Mouse (Mus musculus): ENCODE measurements around the gene Ralgds. TPM values are rescaled to one million over a fixed set of nuclear protein-coding genes. Genes with fewer than 3 reads are reported as not detected.

The Ralgds gene
- polyA plus RNA-seq, 1 experiment, result 36.6 TPM

DNA sequence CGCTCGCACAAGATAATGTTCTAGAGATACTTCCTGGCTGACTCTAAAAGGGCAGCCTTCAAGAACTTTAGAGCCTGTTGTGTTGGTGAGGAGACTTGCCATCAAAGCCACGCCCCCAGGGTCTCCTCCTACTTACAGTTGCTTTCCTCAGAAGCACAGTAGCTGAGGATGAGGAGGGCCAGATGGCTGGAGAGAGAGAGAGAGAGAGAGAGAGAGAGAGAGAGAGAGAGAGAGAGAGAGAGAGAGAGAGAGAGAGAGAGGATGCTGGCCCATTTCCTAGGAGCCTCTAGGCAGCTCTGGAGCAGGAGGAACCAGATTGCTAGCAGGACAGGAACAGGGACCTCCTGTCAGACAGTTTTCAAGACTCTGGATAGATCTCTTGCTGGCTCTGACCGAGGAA is 23.2 kb downstream of the Ralgds start:
- peaks cover 62% of the 10 kb centered on the region for H3K4me1 ChIP-seq (ENCODE audit: control insufficient read depth, insufficient read depth, insufficient read length)
- WGBS, result 62% methylated on average over 4 of the region's 4 CpGs
- no peak overlapping the region for H3K4me3 ChIP-seq (ENCODE audit: extremely low read depth, insufficient read depth, insufficient read length)
- TF ChIP-seq POLR2A (IDR thresholded peaks at IDR 0.05; ENCODE audit: low read depth, low read length) (no peak), CTCF (IDR thresholded peaks at IDR 0.05; ENCODE audit: extremely low read depth, insufficient read depth, insufficient read length, insufficient replicate concordance) (no peak)
- no peaks in the 10 kb centered on the region for H3K27me3 ChIP-seq (ENCODE audit: control insufficient read depth, insufficient read depth, low read length)
- no peak overlapping the region for H3K27ac ChIP-seq (ENCODE audit: insufficient read depth, low read length)
- no peak for DNase-seq (ENCODE audit: low read depth in 1 of 2, low spot score in 2 of 2)
- H3K36me3 ChIP-seq (ENCODE audit: control insufficient read depth, insufficient read depth, low read length), result no peaks in the 10 kb centered on the region

DNA sequence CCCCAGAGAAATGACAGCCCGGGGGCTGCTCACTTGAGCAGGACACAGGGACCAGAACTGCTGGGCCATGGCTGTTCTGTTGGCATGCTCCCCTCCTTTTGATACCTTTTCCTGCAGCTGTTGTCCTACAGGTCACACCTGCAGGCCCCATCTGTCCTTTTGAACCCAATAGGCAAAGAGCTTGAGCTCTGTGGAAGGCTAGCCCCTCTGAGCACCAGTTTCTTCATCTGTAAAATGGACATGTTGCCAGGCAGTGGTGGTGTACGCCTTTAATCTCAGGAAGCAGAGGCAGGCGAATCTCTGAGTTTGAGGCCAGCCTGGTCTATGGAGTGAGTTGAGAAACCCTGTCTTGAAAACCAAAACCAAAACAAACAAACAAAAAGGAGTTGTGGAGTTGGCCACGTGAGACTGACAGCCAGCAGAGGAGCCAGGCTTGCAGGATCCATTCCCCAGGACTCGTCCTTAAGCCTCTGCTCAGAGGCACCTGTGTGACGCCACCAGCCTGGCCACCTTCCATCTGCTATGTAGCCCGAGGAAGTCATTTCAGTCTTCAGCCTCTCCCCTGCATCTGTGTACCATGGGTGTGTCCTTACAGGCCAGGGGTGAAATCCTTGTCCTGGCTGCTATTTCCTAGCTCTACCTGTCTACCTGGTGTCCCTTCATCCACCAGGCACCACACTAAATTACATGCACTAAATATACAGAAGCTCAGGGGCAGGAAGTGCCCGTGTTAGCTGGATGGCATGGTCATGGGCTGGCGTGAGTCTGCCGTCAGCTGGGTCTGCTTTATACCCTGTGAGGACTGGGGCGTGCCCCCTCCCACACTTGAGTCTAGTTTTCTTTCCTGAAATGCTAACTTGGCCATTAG is 24.1 kb downstream of the Ralgds start:
- TF ChIP-seq CTCF (IDR thresholded peaks at IDR 0.05; ENCODE audit: extremely low read depth, insufficient read depth, insufficient read length, insufficient replicate concordance) (no peak), POLR2A (IDR thresholded peaks at IDR 0.05; ENCODE audit: low read depth, low read length) (no peak)
- 70% methylated on average over 11 of the region's 11 CpGs for WGBS
- Histone ChIP-seq H3K36me3 (ENCODE audit: control insufficient read depth, insufficient read depth, low read length) (no peaks in the 10 kb centered on the region; the same call in 1 of the 2 replicates), H3K4me3 (ENCODE audit: extremely low read depth, insufficient read depth, insufficient read length) (no peak overlapping the region), H3K27ac (ENCODE audit: insufficient read depth, low read length) (peak overlapping the region; percentile 30), H3K27me3 (ENCODE audit: control insufficient read depth, insufficient read depth, low read length) (no peaks in the 10 kb centered on the region), H3K4me1 (ENCODE audit: control insufficient read depth, insufficient read depth, insufficient read length) (peaks cover 62% of the 10 kb centered on the region)
- no peak for DNase-seq (ENCODE audit: low read depth in 1 of 2, low spot score in 2 of 2)

- H3K4me1 ChIP-seq (ENCODE audit: control insufficient read depth, insufficient read depth, insufficient read length), result peaks cover 62% of the 10 kb centered on the region
- no peaks in the 10 kb centered on the region for H3K27me3 ChIP-seq (ENCODE audit: control insufficient read depth, insufficient read depth, low read length)
- WGBS, result 53% methylated on average over 4 of the region's 4 CpGs
- no peak overlapping the region for H3K4me3 ChIP-seq (ENCODE audit: extremely low read depth, insufficient read depth, insufficient read length)
- no peak for TF ChIP-seq CTCF (IDR thresholded peaks at IDR 0.05; ENCODE audit: extremely low read depth, insufficient read depth, insufficient read length, insufficient replicate concordance)
- TF ChIP-seq POLR2A (IDR thresholded peaks at IDR 0.05; ENCODE audit: low read depth, low read length), result no peak
- peak overlapping the region; percentile 78; the same call in 1 of the 2 replicates for H3K27ac ChIP-seq (ENCODE audit: insufficient read depth, low read length)
- H3K36me3 ChIP-seq (ENCODE audit: control insufficient read depth, insufficient read depth, low read length), result peaks cover 3% of the 10 kb centered on the region; the same call in 1 of the 2 replicates
- no peak for DNase-seq (ENCODE audit: low read depth in 1 of 2, low spot score in 2 of 2)
Measured at GRCm38 (mm10) chr2:28537634-28537920, 24.7 kb downstream of the Ralgds start.

DNA sequence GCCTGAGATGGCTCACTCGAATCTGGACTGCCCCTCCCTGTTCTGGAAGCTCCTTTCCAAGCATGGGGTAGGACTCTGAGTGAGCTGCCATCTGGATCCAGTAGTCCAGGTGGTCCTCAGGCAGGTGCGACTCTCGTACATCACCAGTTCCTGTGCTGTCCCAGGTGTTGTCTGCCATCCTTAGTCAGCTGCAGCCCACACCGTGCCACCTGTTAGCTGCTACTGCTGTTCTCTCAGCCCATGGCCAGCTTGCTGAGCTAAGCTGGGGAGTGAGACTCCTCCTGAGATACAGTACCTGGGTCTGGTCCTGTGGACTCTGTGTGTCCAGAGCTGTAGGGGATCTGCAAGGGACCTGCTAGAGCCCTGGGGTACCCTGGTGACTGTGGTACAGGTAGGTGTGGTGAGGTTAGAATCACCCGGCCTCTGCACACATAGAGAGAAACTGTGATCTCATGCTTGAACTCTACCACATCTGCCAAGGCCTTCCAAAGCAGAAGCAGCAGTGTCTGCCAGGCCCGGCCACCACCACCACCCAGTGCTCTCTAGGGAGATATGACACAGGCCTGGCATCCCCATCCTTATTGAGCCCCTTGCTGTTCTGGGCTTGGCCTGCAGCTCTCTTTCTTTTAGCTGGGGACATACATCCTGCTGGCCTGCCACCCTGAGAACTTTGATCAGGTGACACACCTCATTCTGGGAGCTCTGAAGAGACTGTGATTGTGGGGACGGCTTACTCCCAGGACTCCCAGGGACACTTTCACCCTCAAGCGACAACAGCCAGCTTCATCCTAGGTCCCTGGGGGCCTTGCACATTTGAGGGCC is 25.3 kb downstream of the Ralgds start:
- TF ChIP-seq CTCF (IDR thresholded peaks at IDR 0.05; ENCODE audit: extremely low read depth, insufficient read depth, insufficient read length, insufficient replicate concordance), result no peak
- TF ChIP-seq POLR2A (IDR thresholded peaks at IDR 0.05; ENCODE audit: low read depth, low read length), result no peak
- DNase-seq (ENCODE audit: low read depth in 1 of 2, low spot score in 2 of 2), result no peak
- peaks cover 4% of the 10 kb centered on the region; the same call in 1 of the 2 replicates for H3K36me3 ChIP-seq (ENCODE audit: control insufficient read depth, insufficient read depth, low read length)
- H3K4me1 ChIP-seq (ENCODE audit: control insufficient read depth, insufficient read depth, insufficient read length), result peaks cover 57% of the 10 kb centered on the region
- peak overlapping the region; percentile 78 for H3K27ac ChIP-seq (ENCODE audit: insufficient read depth, low read length)
- WGBS, result 53% methylated on average over 8 of the region's 8 CpGs
- no peaks in the 10 kb centered on the region for H3K27me3 ChIP-seq (ENCODE audit: control insufficient read depth, insufficient read depth, low read length)
- no peak overlapping the region for H3K4me3 ChIP-seq (ENCODE audit: extremely low read depth, insufficient read depth, insufficient read length)

DNA sequence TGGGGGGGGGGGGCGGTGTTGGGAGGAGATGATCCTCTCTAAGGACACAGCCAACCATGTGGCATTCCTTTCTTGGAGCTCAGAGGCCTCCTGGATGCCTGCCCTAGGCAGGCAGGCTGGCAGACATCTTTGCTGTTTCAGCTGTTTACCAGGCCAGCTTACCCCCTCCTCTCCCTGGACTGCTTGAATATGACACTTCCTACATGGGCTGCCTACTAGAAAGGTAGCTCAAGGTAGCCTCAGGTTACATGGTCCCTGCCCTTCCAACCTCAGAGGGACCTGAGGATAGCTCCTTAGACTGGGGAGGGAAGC is 25.8 kb downstream of the Ralgds start:
- 67% methylated on average over 1 of the region's 1 CpGs for WGBS
- no peak for DNase-seq (ENCODE audit: low read depth in 1 of 2, low spot score in 2 of 2)
- H3K27me3 ChIP-seq (ENCODE audit: control insufficient read depth, insufficient read depth, low read length), result no peaks in the 10 kb centered on the region
- H3K36me3 ChIP-seq (ENCODE audit: control insufficient read depth, insufficient read depth, low read length), result peaks cover 8% of the 10 kb centered on the region; the same call in 1 of the 2 replicates
- no peak for TF ChIP-seq POLR2A (IDR thresholded peaks at IDR 0.05; ENCODE audit: low read depth, low read length)
- TF ChIP-seq CTCF (IDR thresholded peaks at IDR 0.05; ENCODE audit: extremely low read depth, insufficient read depth, insufficient read length, insufficient replicate concordance), result no peak
- no peak overlapping the region for H3K4me3 ChIP-seq (ENCODE audit: extremely low read depth, insufficient read depth, insufficient read length)
- H3K4me1 ChIP-seq (ENCODE audit: control insufficient read depth, insufficient read depth, insufficient read length), result peaks cover 54% of the 10 kb centered on the region
- peak overlapping the region; percentile 78 for H3K27ac ChIP-seq (ENCODE audit: insufficient read depth, low read length)

DNA sequence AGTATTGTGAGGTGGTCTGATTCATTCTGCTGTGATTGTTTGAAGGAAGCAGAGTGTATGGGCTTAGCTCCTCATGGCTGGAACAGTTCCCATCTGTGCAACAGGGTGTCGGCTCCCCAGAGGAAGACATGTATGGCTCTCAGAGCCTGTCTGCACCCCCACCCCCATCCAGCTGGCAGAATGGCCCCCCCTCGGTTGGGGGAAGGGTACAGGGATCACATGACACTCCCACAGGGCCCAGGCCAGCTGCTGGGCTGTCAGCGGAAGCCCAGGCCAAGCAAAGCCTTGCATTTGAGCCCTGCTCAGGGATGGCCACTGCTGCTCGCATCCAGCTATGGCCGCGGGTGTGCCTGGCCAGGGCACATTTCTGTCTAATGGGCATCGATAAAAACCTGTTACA is 26.3 kb downstream of the Ralgds start:
- 39% methylated on average over 7 of the region's 7 CpGs for WGBS
- Histone ChIP-seq H3K4me1 (ENCODE audit: control insufficient read depth, insufficient read depth, insufficient read length) (peaks cover 50% of the 10 kb centered on the region), H3K4me3 (ENCODE audit: extremely low read depth, insufficient read depth, insufficient read length) (no peak overlapping the region), H3K36me3 (ENCODE audit: control insufficient read depth, insufficient read depth, low read length) (peaks cover 12% of the 10 kb centered on the region), H3K27me3 (ENCODE audit: control insufficient read depth, insufficient read depth, low read length) (no peaks in the 10 kb centered on the region), H3K27ac (ENCODE audit: insufficient read depth, low read length) (peak overlapping the region; percentile 78)
- TF ChIP-seq POLR2A (IDR thresholded peaks at IDR 0.05; ENCODE audit: low read depth, low read length) (no peak), CTCF (IDR thresholded peaks at IDR 0.05; ENCODE audit: extremely low read depth, insufficient read depth, insufficient read length, insufficient replicate concordance) (no peak)
- DNase-seq (ENCODE audit: low read depth in 1 of 2, low spot score in 2 of 2), result peak in 1 of 2 experiments; percentile 69

Data from spleen, adult 2 months (tissue).